Mouse (Mus musculus) 3134 (cell line): Measurements from ENCODE around the gene Eml3.
"Not testable (repeated sequence)": the region's sequence is repeated elsewhere in the genome, so short reads cannot be mapped to it uniquely, and the experiment has no call there.

ENCODE experiments used
- DNase-seq: peaks from one replicate; pipeline ENCODE4 v3.0.0-alpha.2; 2011; ENCODE audit warnings: low spot score; ENCODE audit not compliant: insufficient read length; ENCODE audit errors: extremely low read depth

Eml3 gene

GRCm38 (mm10) chr19:8929224-8930088 is at the start of gene Eml3, which contains the start of gene Rom1:
Gene Eml3 (plus strand): TSS chr19:8929552.
Gene Rom1 (minus strand): TSS chr19:8929356.
- peak; percentile 92 for DNase-seq

- peak; percentile 65 for DNase-seq
Observed at GRCm38 (mm10) chr19:8880311-8881033, 48.9 kb upstream of the Eml3 start, which contains the start of gene Uqcc3. Gene Uqcc3 (minus strand): TSS chr19:8880923.

- DNase-seq = no peak
Observed at GRCm38 (mm10) chr19:8881034-8881392, 48.3 kb upstream of the Eml3 start.

GRCm38 (mm10) chr19:8883616-8884015 is 45.7 kb upstream of the Eml3 start, which contains the start of the genes Lbhd1 and Gm49403:
Gene Lbhd1 (plus strand): TSS chr19:8883732.
Gene Gm49403 (plus strand): TSS chr19:8883930.
- DNase-seq = no peak

- no peak for DNase-seq
Observed at GRCm38 (mm10) chr19:8886916-8887584, 42.3 kb upstream of the Eml3 start.

GRCm38 (mm10) chr19:8887585-8888463 is 41.5 kb upstream of the Eml3 start:
- no peak for DNase-seq

GRCm38 (mm10) chr19:8888511-8889385 is 40.6 kb upstream of the Eml3 start, which contains the start of the genes 1810009A15Rik and Gm49416:
Gene 1810009A15Rik (plus strand): TSS chr19:8888853.
Gene Gm49416 (plus strand): TSS chr19:8888926.
- peak; percentile 88 for DNase-seq

GRCm38 (mm10) chr19:8892829-8893766 is 36.3 kb upstream of the Eml3 start, which contains the start of gene Ints5:
Gene Ints5 (plus strand): TSS chr19:8893005.
- peak; percentile 80 for DNase-seq

- DNase-seq = no peak
Observed at GRCm38 (mm10) chr19:8895397-8895960, 33.9 kb upstream of the Eml3 start.

- DNase-seq = not testable (repeated sequence)
Observed at GRCm38 (mm10) chr19:8896231-8896630, 33.1 kb upstream of the Eml3 start.

GRCm38 (mm10) chr19:8897211-8897864 is 32.0 kb upstream of the Eml3 start:
- not testable (repeated sequence) for DNase-seq

- peak; percentile 92 for DNase-seq
Observed at GRCm38 (mm10) chr19:8897865-8898495, 31.4 kb upstream of the Eml3 start, which contains the start of gene Ganab. Gene Ganab (plus strand): TSS chr19:8898071.

- DNase-seq = no peak
Observed at GRCm38 (mm10) chr19:8898576-8898975, 30.8 kb upstream of the Eml3 start.

GRCm38 (mm10) chr19:8899079-8899478 is 30.3 kb upstream of the Eml3 start:
- DNase-seq = no peak

- no peak for DNase-seq
Observed at GRCm38 (mm10) chr19:8903412-8903811, 25.9 kb upstream of the Eml3 start.

GRCm38 (mm10) chr19:8908531-8908930 is 20.8 kb upstream of the Eml3 start:
- no peak for DNase-seq
